In the genomic region with DNA sequence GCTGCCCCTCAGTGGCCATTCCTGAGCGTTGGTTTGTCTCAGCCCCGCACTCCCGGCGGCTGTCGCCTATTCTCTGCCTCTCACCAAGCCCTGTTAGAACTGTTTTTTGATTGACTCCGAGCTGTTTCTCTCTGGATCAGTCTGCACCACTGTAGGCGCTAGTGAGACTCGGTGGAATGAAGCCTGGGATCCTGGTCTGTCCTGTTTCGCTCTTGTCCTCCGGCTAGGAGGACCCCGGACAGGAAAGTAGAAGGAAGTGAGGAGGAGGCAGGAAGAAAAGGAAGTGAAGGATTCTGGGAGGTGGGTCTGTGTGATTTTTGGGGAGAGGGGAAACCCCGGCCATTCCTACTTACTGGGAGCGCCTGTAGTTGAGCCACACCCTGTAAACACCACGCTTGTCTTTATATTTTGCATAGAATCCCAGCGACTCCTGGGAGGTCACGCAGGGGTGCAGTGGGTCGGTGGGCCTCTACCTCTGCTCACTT, we compare ENCODE assay signal across 7 mouse cellular contexts. TPM values are rescaled to one million over a fixed set of nuclear protein-coding genes. Genes with fewer than 3 reads are reported as not detected.
DNase-seq lines count a peak whose midpoint lies in the region; ATAC-seq and TF ChIP-seq lines count a peak whose summit lies in the region.

No protein-coding gene starts in this region.

- peak overlapping the region; percentile 78 for H3K4me2 ChIP-seq in heart, embryonic 15.5 days
- peak overlapping the region; percentile 74 for H3K4me2 ChIP-seq in stomach, postnatal 0 days (replicated peaks; ENCODE audit: low read depth)

- H3K36me3 ChIP-seq in G1E (replicated peaks): peaks cover 28% of the 10 kb centered on the region
- H3K36me3 ChIP-seq in heart, embryonic 15.5 days: peaks cover 10% of the 10 kb centered on the region; the same call in 1 of the 2 replicates
- H3K36me3 ChIP-seq in stomach, postnatal 0 days (ENCODE audit: control insufficient read depth, insufficient read depth, low read length): peaks cover under 1% of the 10 kb centered on the region; the same call in 1 of the 2 replicates

- peak overlapping the region; percentile 90 for H3K27ac ChIP-seq in heart, embryonic 15.5 days
- H3K27ac ChIP-seq in stomach, postnatal 0 days (replicated peaks): peak overlapping the region; percentile 87

- peak; percentile 17 for ATAC-seq in G1E (ENCODE audit: extremely low read depth, insufficient number of reproducible peaks, low FRiP score, poor library complexity, severe bottlenecking)
- peak; percentile 32; the same call in 1 of the 2 replicates for ATAC-seq in heart, embryonic 15.5 days (replicated peaks; ENCODE audit: insufficient number of reproducible peaks, insufficient read depth, low FRiP score, low read depth)
- ATAC-seq in megakaryocyte, adult 5-6 weeks (ENCODE audit: poor library complexity, severe bottlenecking): peak; percentile 21; the same call in 1 of the 2 replicates
- peak; percentile 9; the same call in 1 of the 2 replicates for ATAC-seq in stomach, postnatal 0 days (ENCODE audit: low FRiP score, low TSS enrichment)

- H3K9ac ChIP-seq in heart, embryonic 15.5 days: peak overlapping the region; percentile 78
- peak overlapping the region; percentile 83 for H3K9ac ChIP-seq in stomach, postnatal 0 days (ENCODE audit: low read length)

- H3K27me3 ChIP-seq in G1E (ENCODE audit: insufficient read depth, low read length): peaks cover 14% of the 10 kb centered on the region; the same call in 1 of the 2 replicates
- peaks cover 11% of the 10 kb centered on the region; the same call in 1 of the 2 replicates for H3K27me3 ChIP-seq in heart, embryonic 15.5 days
- H3K27me3 ChIP-seq in stomach, postnatal 0 days (ENCODE audit: control insufficient read depth, insufficient read depth, low read length): no peaks in the 10 kb centered on the region

- TF ChIP-seq EP300 in stomach, postnatal 0 days (optimal IDR thresholded peaks at IDR 0.05): no peak

- H3K4me1 ChIP-seq in G1E (ENCODE audit: insufficient read depth, low read depth, low read length): peaks cover 53% of the 10 kb centered on the region
- H3K4me1 ChIP-seq in heart, embryonic 15.5 days (replicated peaks): peaks cover 45% of the 10 kb centered on the region
- H3K4me1 ChIP-seq in stomach, postnatal 0 days (replicated peaks; ENCODE audit: control insufficient read depth, insufficient read depth): peaks cover 6% of the 10 kb centered on the region

- WGBS in heart, embryonic 15.5 days: under 1% methylated on average over 17 of the region's 17 CpGs
- 0% methylated on average over 17 of the region's 17 CpGs for WGBS in stomach, postnatal 0 days

- H3K9me3 ChIP-seq in G1E (replicated peaks): no peaks in the 10 kb centered on the region
- no peaks in the 10 kb centered on the region for H3K9me3 ChIP-seq in heart, embryonic 15.5 days (replicated peaks)
- no peaks in the 10 kb centered on the region for H3K9me3 ChIP-seq in stomach, postnatal 0 days (ENCODE audit: control insufficient read depth, low read length)

- peak; percentile 61 for DNase-seq in CD4-positive helper T cell, adult 2 months (ENCODE audit: low read depth, low spot score)
- peak; percentile 63 for DNase-seq in G1E (ENCODE audit: low spot score)
- DNase-seq in embryo, embryonic 10 days (ENCODE audit: low spot score): peak; percentile 77
- DNase-seq in kidney, postnatal 14 days: peak; percentile 73
- peak; percentile 65 for DNase-seq in stomach, postnatal 0 days (ENCODE audit: low spot score)

- TF ChIP-seq CTCF in G1E (IDR thresholded peaks at IDR 0.05; ENCODE audit: low read depth, low read length): no peak
- TF ChIP-seq CTCF in stomach, postnatal 0 days (IDR thresholded peaks at IDR 0.05; ENCODE audit: low read depth): peak; percentile 60

- H3K4me3 ChIP-seq in G1E (ENCODE audit: low read depth, low read length): peak overlapping the region; percentile 82
- peak overlapping the region; percentile 89 for H3K4me3 ChIP-seq in heart, embryonic 15.5 days
- H3K4me3 ChIP-seq in stomach, postnatal 0 days (ENCODE audit: low read depth, low read length): peak overlapping the region; percentile 90

RNA-seq across cellular contexts. Expression of gene Pheta1, which starts 0.7 kb away (rescaled TPM):
- total RNA-seq in G1E (2014; fragmentation: Nextera tagmentation) (0.92 and 2.6 TPM in 2 replicates), G1E (2017) (2.5 and 2.6 TPM in 2 replicates)
- polyA plus RNA-seq in G1E (2012): 13.3 and 17.6 TPM in 2 replicates
- polyA plus RNA-seq in heart, embryonic 15.5 days (2015; fragmentation: Nextera tagmentation; extraction: Ambion mirVana): 15.1 and 18.2 TPM in 2 replicates
- total RNA-seq in megakaryocyte, adult 5-6 weeks (2015): 0.78 and 1.2 TPM in 2 replicates
- total RNA-seq in megakaryocyte, adult 5-6 weeks (2017): 0.69 and 1.8 TPM in 2 replicates
- polyA plus RNA-seq in stomach, postnatal 0 days (2015; fragmentation: Nextera tagmentation; extraction: Ambion mirVana): 24.3 and 26.7 TPM in 2 replicates

RNA-seq across cellular contexts. Expression of gene Sh2b3, which starts 10.6 kb away (rescaled TPM):
- total RNA-seq in G1E (2014; fragmentation: Nextera tagmentation) (20.4 and 25.7 TPM in 2 replicates), G1E (2017) (16.3 and 20.3 TPM in 2 replicates)
- 122 and 186 TPM in 2 replicates for polyA plus RNA-seq in G1E (2012)
- polyA plus RNA-seq in heart, embryonic 15.5 days (2015; fragmentation: Nextera tagmentation; extraction: Ambion mirVana): 13.2 and 18.5 TPM in 2 replicates
- total RNA-seq in megakaryocyte, adult 5-6 weeks (2015): 82.9 and 83.8 TPM in 2 replicates
- total RNA-seq in megakaryocyte, adult 5-6 weeks (2017): 46.3 and 55.6 TPM in 2 replicates
- polyA plus RNA-seq in stomach, postnatal 0 days (2015; fragmentation: Nextera tagmentation; extraction: Ambion mirVana): 7.9 and 8.6 TPM in 2 replicates

Comparison
In these comparisons a context has a peak if more than half of its experiments do, and no peak if none do; other contexts are left out.
1. Peak in every context shown above with its lines: DNase-seq, ATAC-seq, H3K4me3 ChIP-seq and H3K27ac ChIP-seq.